9 mouse cellular contexts compared by ENCODE assay signal in genomic region chr5:123035564-123035963, GRCm38 (mm10). TPM values are rescaled to one million over a fixed set of nuclear protein-coding genes. Genes with fewer than 3 reads are reported as not detected.
A peak's percentile ranks its signal among the peaks of the same experiment; 100 is the strongest.
DNase-seq lines count a peak whose midpoint lies in the region; ATAC-seq and TF ChIP-seq lines count a peak whose summit lies in the region.
"Had no signal": no experiment of that assay in that cellular context is flagged by ENCODE, and none has a peak within 500 bp of the region (broad histone marks: within the 10 kb centered on the region; RNA-seq: fewer than 3 reads in every experiment).

No protein-coding gene starts in this region.

- H3K9me3 ChIP-seq in stomach, embryonic 16.5 days (replicated peaks; ENCODE audit: control insufficient read depth, low read length), result no peaks in the 10 kb centered on the region
- H3K9me3 ChIP-seq in hindbrain, embryonic 13.5 days, result no peaks in the 10 kb centered on the region

- peak; percentile 89 for ATAC-seq in erythroid progenitor cell, adult 5-6 weeks (replicated peaks; ENCODE audit: low FRiP score, poor library complexity, severe bottlenecking)
- ATAC-seq in stomach, embryonic 16.5 days (ENCODE audit: insufficient read depth, low FRiP score), result peak; percentile 59; the same call in 1 of the 2 replicates
- no peak for ATAC-seq in hindbrain, embryonic 13.5 days (ENCODE audit: low FRiP score)

- TF ChIP-seq CTCF in liver, adult 2 months (IDR thresholded peaks at IDR 0.05; ENCODE audit: low read depth, low read length), result no peak

- H3K27me3 ChIP-seq in liver, adult 2 months (ENCODE audit: control insufficient read depth, insufficient read depth, low read length), result no peaks in the 10 kb centered on the region
- H3K27me3 ChIP-seq in stomach, embryonic 16.5 days (ENCODE audit: control insufficient read depth, insufficient read depth, low read length), result no peaks in the 10 kb centered on the region
- H3K27me3 ChIP-seq in hindbrain, embryonic 13.5 days, result 0 out of 2 replicates have a peak, but pooled peaks cover under 1% of the 10 kb centered on the region

- H3K27ac ChIP-seq in liver, adult 2 months (replicated peaks; ENCODE audit: insufficient read depth, low read depth, low read length), result no peak overlapping the region; the same call in 1 of the 2 replicates
- H3K27ac ChIP-seq in stomach, embryonic 16.5 days (ENCODE audit: low read length), result 0 out of 2 replicates have a peak overlapping the region, but pooled peaks have one; percentile 49
- H3K27ac ChIP-seq in hindbrain, embryonic 13.5 days, result no peak overlapping the region
- H3K27ac ChIP-seq: heart, adult 2 months had no signal

- 5% methylated on average over 6 of the region's 6 CpGs for WGBS in liver, adult 2 months
- 24% methylated on average over 6 of the region's 6 CpGs for WGBS in stomach, embryonic 16.5 days
- WGBS in hindbrain, embryonic 13.5 days, result 35% methylated on average over 6 of the region's 6 CpGs

- H3K79me2 ChIP-seq in liver, adult 2 months (ENCODE audit: control insufficient read depth, insufficient read depth, low read length), result no peaks in the 10 kb centered on the region

- H3K4me3 ChIP-seq in liver, adult 2 months (ENCODE audit: insufficient read depth, low read depth, low read length), result no peak overlapping the region
- H3K4me3 ChIP-seq in stomach, embryonic 16.5 days (replicated peaks; ENCODE audit: low read length), result no peak overlapping the region
- H3K4me3 ChIP-seq in hindbrain, embryonic 13.5 days, result no peak overlapping the region
- H3K4me3 ChIP-seq: heart, adult 2 months had no signal

- H3K9ac ChIP-seq in liver, adult 2 months (ENCODE audit: low read depth, low read length), result no peak overlapping the region
- H3K9ac ChIP-seq in stomach, embryonic 16.5 days (ENCODE audit: low read length), result no peak overlapping the region
- no peak overlapping the region for H3K9ac ChIP-seq in hindbrain, embryonic 13.5 days

- TF ChIP-seq POLR2A in liver, adult 2 months (IDR thresholded peaks at IDR 0.05; ENCODE audit: extremely low read depth, insufficient read depth, low read length), result no peak

- no peak overlapping the region for H3K4me2 ChIP-seq in stomach, embryonic 16.5 days (ENCODE audit: low read depth, low read length)
- H3K4me2 ChIP-seq in hindbrain, embryonic 13.5 days, result no peak overlapping the region

- H3K4me1 ChIP-seq in liver, adult 2 months (ENCODE audit: control insufficient read depth, insufficient read depth, low read length), result 0 out of 2 replicates have a peak, but pooled peaks cover 3% of the 10 kb centered on the region
- peaks cover 14% of the 10 kb centered on the region for H3K4me1 ChIP-seq in stomach, embryonic 16.5 days (ENCODE audit: control insufficient read depth, insufficient read depth, low read length)
- H3K4me1 ChIP-seq in hindbrain, embryonic 13.5 days (replicated peaks), result peaks cover 9% of the 10 kb centered on the region; the same call in 1 of the 2 replicates

- peak; percentile 56 to 73 for DNase-seq in lung, adult 18-20 months
- no peak for DNase-seq in lung, postnatal 25 days (ENCODE audit: low spot score)
- peak; percentile 96 for DNase-seq in liver, adult 2 months (ENCODE audit: extremely low read depth, low read depth, low spot score)
- no peak for DNase-seq in layer of hippocampus, postnatal 14 days (ENCODE audit: low spot score in 2 of 2)
- no peak for DNase-seq in left cerebral cortex, postnatal 14 days (ENCODE audit: low spot score in 2 of 2)

- intact Hi-C loops in left cerebral cortex, postnatal 14 days (cut with DNase I), result no loop called here

- no peaks in the 10 kb centered on the region for H3K36me3 ChIP-seq in liver, adult 2 months (ENCODE audit: control insufficient read depth, insufficient read depth, low read length)
- peaks cover 5% of the 10 kb centered on the region; the same call in 1 of the 2 replicates for H3K36me3 ChIP-seq in stomach, embryonic 16.5 days (ENCODE audit: control insufficient read depth, insufficient read depth, low read length)
- peaks cover 11% of the 10 kb centered on the region for H3K36me3 ChIP-seq in hindbrain, embryonic 13.5 days

RNA-seq across cellular contexts. Expression of gene Morn3, which starts 11.3 kb away (rescaled TPM):
- total RNA-seq in erythroid progenitor cell, adult 5-6 weeks (2015; ENCODE audit: low replicate concordance), result not detected in 2 replicates
- total RNA-seq in erythroid progenitor cell, adult 5-6 weeks (2017; ENCODE audit: low replicate concordance), result not detected in 2 replicates
- total RNA-seq in liver, adult 2 months (2014; rRNA removed), result not detected in 2 replicates
- not detected in 2 replicates for polyA plus RNA-seq in liver, adult 2 months (2012; rRNA removed)
- 1.0 TPM in 1 of 2 replicates, not detected in the other for polyA plus RNA-seq in stomach, embryonic 16.5 days (2015; fragmentation: Nextera tagmentation; extraction: Ambion mirVana)
- polyA plus RNA-seq in hindbrain, embryonic 13.5 days (2015; fragmentation: Nextera tagmentation; extraction: Ambion mirVana), result 0.65 and 1.5 TPM in 2 replicates
- under 1 TPM; 0.62 to 0.79 TPM for total RNA-seq in layer of hippocampus, postnatal 14 days (2021)
- total RNA-seq in left cerebral cortex, postnatal 14 days (2021), result not detected
- total RNA-seq: heart, adult 2 months had no signal
- polyA plus RNA-seq: heart, adult 2 months had no signal

RNA-seq across cellular contexts. Expression of gene Orai1, which starts 20.7 kb away (rescaled TPM):
- total RNA-seq in erythroid progenitor cell, adult 5-6 weeks (2015; ENCODE audit: low replicate concordance), result 5.0 and 24.3 TPM in 2 replicates
- total RNA-seq in erythroid progenitor cell, adult 5-6 weeks (2017; ENCODE audit: low replicate concordance), result 3.5 and 4.0 TPM in 2 replicates
- 4.2 and 5.8 TPM in 2 replicates for total RNA-seq in liver, adult 2 months (2014; rRNA removed)
- polyA plus RNA-seq in liver, adult 2 months (2012; rRNA removed), result 39.3 and 43.1 TPM in 2 replicates
- 16.6 and 18.3 TPM in 2 replicates for polyA plus RNA-seq in stomach, embryonic 16.5 days (2015; fragmentation: Nextera tagmentation; extraction: Ambion mirVana)
- 11.8 and 12.3 TPM in 2 replicates for polyA plus RNA-seq in hindbrain, embryonic 13.5 days (2015; fragmentation: Nextera tagmentation; extraction: Ambion mirVana)
- total RNA-seq in layer of hippocampus, postnatal 14 days (2021), result 10 to 100 TPM; 15.1 to 16.2 TPM
- total RNA-seq in left cerebral cortex, postnatal 14 days (2021), result 10 to 100 TPM in 1 of 2 experiments, 1 to 10 TPM in 1; 9.6 to 12.0 TPM

RNA-seq across cellular contexts. Expression of gene Tmem120b, which starts 32.7 kb away (rescaled TPM):
- 85.5 and 100 TPM in 2 replicates for total RNA-seq in erythroid progenitor cell, adult 5-6 weeks (2015; ENCODE audit: low replicate concordance)
- 86.8 and 118 TPM in 2 replicates for total RNA-seq in erythroid progenitor cell, adult 5-6 weeks (2017; ENCODE audit: low replicate concordance)
- 2.7 and 3.4 TPM in 2 replicates for total RNA-seq in liver, adult 2 months (2014; rRNA removed)
- polyA plus RNA-seq in liver, adult 2 months (2012; rRNA removed), result 2.0 and 3.8 TPM in 2 replicates
- 13.7 and 15.3 TPM in 2 replicates for polyA plus RNA-seq in stomach, embryonic 16.5 days (2015; fragmentation: Nextera tagmentation; extraction: Ambion mirVana)
- polyA plus RNA-seq in hindbrain, embryonic 13.5 days (2015; fragmentation: Nextera tagmentation; extraction: Ambion mirVana), result 18.0 and 18.6 TPM in 2 replicates
- 10 to 100 TPM; 20.1 to 20.3 TPM for total RNA-seq in layer of hippocampus, postnatal 14 days (2021)
- 10 to 100 TPM; 15.8 to 18.8 TPM for total RNA-seq in left cerebral cortex, postnatal 14 days (2021)

RNA-seq across cellular contexts. Expression of gene Kdm2b, which starts 45.9 kb away (rescaled TPM):
- 7.5 and 13.0 TPM in 2 replicates for total RNA-seq in erythroid progenitor cell, adult 5-6 weeks (2015; ENCODE audit: low replicate concordance)
- total RNA-seq in erythroid progenitor cell, adult 5-6 weeks (2017; ENCODE audit: low replicate concordance), result 13.0 and 14.9 TPM in 2 replicates
- 3.0 and 4.9 TPM in 2 replicates for total RNA-seq in liver, adult 2 months (2014; rRNA removed)
- 5.5 and 7.1 TPM in 2 replicates for polyA plus RNA-seq in liver, adult 2 months (2012; rRNA removed)
- polyA plus RNA-seq in stomach, embryonic 16.5 days (2015; fragmentation: Nextera tagmentation; extraction: Ambion mirVana), result 33.2 and 37.4 TPM in 2 replicates
- polyA plus RNA-seq in hindbrain, embryonic 13.5 days (2015; fragmentation: Nextera tagmentation; extraction: Ambion mirVana), result 101 and 104 TPM in 2 replicates
- 10 to 100 TPM; 41.3 to 54.5 TPM for total RNA-seq in layer of hippocampus, postnatal 14 days (2021)
- total RNA-seq in left cerebral cortex, postnatal 14 days (2021), result 10 to 100 TPM; 29.1 to 31.1 TPM

Comparison
In these comparisons a context has a peak if more than half of its experiments do, and no peak if none do; other contexts are left out.
1. DNase-seq: peak in lung, adult 18-20 months (2 of 2) and liver, adult 2 months (single experiment); none in lung, postnatal 25 days (single experiment), layer of hippocampus, postnatal 14 days (0 of 2) and left cerebral cortex, postnatal 14 days (0 of 2).
2. RNA of gene Tmem120b, which starts 32.7 kb away (total RNA-seq): 85.5 to 118 TPM in erythroid progenitor cell, adult 5-6 weeks; 20.1 to 20.3 TPM in layer of hippocampus, postnatal 14 days, 15.8 to 18.8 TPM in left cerebral cortex, postnatal 14 days and 2.7 to 3.4 TPM in liver, adult 2 months; every median in the first group is over 4 times any median in the second.